Mouse (Mus musculus) adrenal gland, postnatal 25 days (tissue): Measurements from ENCODE around the gene Hoxd13. TPM values are rescaled to one million over a fixed set of nuclear protein-coding genes. Genes with fewer than 3 reads are reported as not detected.

ENCODE experiments used
- DNase-seq: peaks from one replicate; pipeline ENCODE4 v3.0.0; 2021; ENCODE audit warnings: mixed read lengths
- total RNA-seq: library from RNA; stranded (reverse); gene quantifications from 2 replicates; pipeline ENCODE4 v1.2.3, GENCODE M21; 2021

The Hoxd13 gene
- total RNA-seq, 1 experiment from 2014 or later = not detected

GRCm38 (mm10) chr2:74661685-74662084, 6.4 kb upstream of the Hoxd13 start:
- no peak for DNase-seq

GRCm38 (mm10) chr2:74663291-74663925, 4.7 kb upstream of the Hoxd13 start:
- DNase-seq = peak; percentile 55

DNA sequence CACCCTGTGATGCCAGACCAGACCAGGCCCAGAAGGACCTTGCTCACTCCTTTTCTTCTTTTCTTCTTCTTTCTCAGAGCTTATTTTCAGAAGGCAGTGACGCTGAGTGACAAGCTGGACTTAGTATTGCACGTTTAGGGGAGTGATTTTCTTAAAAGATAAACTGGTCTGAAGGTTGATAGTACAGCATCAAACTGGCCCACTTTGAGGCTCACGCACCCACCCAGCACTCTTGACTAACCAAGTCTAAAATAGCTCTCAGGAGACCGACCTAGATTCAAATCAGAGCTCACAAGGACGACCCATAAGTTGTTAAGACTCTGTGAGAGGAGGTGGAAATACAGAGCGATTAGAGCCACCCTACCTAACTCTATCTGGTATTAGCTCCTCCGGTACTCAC, 1.7 kb upstream of the Hoxd13 start:
- DNase-seq = no peak

DNA sequence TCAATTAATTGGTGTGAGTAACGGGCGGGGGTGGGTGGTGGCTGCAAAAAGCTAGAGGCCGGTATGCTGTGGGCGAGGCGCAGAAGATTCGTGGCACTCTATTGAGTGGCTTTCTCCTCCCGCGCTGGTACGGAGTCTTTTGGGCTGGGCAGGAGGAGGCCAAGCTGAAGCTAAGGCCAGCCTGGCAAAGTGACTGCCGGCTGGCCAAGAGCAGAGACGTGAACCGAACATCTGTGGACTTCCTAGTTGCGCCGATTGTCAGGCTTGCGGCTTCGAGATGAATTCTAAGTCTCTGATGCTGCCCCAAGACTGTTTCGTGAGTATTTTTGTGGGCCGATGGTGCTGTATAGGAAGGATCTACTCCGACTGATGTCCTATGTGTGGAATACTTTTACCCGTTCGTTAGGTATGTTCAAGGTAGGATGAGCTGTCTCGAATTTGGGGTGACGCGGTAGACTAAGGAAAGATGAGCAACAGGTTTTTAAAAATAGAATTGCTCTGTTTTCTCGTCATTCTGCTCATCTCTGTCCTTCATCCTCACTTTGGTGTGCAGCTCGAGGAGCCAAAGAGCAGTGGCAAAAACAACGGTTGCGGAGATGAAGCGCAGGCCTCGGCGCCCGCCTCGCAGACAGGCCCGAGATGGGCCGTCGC, 794 bp upstream of the Hoxd13 start:
- no peak for DNase-seq

DNA sequence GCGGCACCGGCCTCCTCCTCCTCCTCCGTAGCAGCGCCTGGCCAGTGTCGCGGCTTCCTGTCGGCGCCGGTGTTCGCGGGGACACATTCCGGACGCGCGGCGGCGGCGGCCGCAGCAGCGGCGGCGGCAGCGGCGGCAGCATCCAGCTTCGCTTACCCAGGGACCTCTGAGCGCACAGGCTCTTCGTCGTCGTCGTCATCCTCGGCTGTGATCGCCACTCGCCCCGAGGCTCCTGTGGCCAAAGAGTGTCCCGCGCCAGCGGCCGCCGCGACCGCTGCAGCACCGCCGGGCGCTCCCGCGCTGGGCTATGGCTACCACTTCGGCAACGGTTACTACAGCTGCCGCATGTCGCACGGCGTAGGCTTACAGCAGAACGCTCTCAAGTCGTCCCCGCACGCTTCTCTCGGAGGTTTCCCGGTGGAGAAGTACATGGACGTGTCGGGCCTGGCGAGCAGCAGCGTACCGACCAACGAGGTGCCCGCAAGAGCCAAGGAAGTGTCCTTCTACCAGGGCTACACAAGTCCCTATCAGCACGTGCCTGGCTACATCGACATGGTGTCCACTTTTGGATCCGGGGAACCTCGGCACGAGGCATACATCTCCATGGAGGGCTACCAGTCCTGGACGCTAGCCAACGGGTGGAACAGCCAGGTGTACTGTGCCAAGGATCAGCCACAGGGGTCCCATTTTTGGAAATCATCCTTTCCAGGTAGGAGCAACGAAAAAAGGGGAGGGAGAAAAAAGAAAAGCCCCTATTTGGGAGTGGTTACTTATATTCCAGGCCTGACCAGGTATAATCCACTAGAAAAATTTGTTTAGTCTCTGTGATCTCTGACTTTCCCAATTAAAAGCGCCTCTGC, 490 bp downstream of the Hoxd13 start:
- no peak for DNase-seq

DNA sequence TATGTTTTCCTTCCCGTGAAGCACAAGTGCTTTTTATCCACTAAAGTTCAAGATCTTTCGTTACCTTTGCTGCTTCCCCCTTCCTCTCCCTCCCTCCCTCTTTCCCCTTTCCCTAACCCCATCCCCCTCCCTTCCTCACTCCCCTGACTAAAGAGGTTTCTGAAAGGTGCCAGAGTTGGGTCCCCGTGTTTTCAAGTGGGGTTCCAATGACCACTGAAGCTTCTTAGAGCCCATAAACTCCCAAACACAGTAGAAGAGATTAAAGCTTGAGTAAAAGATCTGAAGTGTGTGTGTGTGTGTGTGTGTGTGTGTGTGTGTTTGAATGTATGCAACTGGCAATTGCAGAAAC, 1.1 kb downstream of the Hoxd13 start:
- DNase-seq = no peak

DNA sequence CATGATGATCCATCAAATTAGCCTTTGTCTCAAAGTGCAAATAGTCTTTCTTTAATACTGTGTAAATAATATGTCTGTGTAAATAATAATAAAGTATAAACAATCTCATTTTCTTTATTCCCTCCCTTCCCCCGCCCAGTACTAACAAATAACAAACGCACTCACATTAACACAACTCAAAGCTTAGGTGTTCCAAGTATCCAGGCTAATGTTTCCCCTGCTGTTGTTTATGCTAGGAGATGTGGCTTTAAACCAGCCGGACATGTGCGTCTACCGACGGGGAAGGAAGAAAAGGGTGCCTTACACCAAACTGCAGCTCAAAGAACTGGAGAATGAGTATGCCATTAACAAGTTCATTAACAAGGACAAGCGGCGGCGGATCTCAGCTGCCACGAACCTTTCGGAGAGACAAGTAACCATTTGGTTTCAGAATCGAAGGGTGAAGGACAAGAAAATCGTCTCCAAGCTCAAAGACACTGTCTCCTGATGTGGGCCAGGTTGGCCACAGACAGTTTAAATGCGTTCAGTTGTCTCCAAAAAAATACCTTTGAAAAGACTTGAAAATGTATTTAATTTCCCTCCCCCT, 1.6 kb downstream of the Hoxd13 start:
- no peak for DNase-seq

DNA sequence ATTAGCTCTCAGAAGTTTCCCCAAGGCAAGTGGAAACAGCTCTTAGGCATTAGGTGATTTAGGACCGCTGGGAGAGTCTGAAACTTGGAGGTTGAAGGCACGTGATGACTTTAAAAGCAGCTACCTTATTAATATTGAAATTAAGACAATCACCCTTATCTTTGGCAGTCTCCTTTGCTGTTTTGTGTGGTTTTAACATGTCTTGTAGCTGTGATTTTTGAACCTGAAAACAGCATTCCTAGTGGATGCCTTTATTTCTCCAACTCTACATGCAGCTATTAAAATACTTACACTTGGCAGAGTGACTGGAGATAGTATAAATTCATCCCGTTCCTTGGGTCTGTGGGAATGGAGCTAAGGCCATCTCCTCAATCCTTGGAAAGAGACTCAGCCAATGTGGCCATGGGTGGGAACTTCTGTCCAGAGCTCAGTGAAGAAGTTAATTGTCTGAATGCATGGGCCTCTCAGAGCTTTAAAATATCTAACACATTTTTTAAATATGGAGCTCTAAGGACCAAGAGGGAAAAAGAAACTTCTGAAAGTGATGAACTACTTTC, 2.6 kb downstream of the Hoxd13 start:
- no peak for DNase-seq

GRCm38 (mm10) chr2:74671847-74672246, 3.7 kb downstream of the Hoxd13 start:
- no peak for DNase-seq

DNA sequence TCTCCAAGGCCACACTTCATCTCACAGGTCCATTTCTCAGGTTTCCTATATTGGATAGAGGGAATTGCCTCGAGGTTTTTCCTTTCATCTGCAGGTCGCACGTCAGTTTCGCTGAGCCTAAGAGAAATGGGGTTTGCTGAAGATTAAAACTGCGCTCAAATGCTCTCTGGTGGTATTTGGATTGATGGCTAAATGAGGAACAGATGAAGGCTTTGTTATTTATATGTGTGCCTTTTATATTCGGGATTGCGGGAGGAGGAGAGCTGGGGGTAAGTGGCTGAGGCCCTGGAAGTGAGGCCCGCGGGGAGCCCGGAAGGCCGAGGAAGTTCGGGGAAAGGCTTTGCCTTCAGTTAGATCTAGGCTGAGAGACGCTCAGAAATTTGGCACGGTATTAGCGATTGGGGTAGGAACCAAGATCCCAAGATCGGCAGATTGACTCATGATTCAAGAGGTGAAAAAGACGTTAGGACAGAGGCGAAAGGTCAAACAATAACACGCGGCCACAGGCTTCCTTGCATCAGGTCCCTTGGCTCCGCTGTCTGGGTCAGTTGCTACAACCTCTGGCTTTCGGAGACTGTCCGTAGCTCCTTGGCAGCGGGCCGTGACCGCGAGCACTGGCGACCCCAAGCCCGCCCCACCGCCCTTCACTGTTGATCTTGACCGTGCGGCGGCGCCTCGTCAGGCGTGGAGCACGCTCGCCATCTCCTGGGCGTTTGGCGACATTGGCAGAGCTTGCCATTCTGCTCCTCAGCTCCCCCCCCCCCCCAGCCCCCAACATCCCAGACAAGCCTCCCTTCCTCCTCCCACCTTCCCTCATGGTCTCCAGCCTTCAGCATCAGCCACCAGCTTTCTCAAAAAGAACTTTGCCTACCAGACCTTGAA, 4.6 kb downstream of the Hoxd13 start:
- DNase-seq = peak; percentile 55

DNA sequence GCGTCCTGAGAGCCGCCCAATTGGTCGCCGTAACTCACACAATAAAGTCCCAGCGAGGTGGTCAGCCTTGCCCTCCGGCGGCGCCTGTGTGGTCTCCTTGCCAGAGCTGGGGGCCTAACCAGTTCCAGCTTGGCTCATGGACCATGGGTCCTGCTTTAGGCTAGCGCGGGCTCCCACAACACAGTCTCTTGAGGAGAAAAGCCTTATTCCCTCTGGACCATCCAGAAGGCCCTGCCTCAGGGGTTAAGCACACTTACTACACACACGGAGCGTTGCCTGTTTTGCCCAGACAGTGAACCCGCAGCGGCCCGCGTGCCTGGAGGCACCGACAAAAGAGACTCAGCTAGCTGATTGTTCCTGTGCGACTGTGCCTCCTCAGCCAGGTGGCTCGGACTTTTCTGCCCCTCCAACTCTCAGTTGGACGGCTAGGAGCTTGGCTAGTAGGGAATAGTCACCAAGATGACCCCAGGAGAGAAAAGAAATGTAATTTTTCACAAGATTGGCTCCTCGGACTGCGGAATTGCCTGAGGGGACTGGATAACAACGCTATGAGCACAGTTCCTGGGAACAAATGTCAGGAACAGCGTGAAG, 5.8 kb downstream of the Hoxd13 start:
- DNase-seq = no peak

DNA sequence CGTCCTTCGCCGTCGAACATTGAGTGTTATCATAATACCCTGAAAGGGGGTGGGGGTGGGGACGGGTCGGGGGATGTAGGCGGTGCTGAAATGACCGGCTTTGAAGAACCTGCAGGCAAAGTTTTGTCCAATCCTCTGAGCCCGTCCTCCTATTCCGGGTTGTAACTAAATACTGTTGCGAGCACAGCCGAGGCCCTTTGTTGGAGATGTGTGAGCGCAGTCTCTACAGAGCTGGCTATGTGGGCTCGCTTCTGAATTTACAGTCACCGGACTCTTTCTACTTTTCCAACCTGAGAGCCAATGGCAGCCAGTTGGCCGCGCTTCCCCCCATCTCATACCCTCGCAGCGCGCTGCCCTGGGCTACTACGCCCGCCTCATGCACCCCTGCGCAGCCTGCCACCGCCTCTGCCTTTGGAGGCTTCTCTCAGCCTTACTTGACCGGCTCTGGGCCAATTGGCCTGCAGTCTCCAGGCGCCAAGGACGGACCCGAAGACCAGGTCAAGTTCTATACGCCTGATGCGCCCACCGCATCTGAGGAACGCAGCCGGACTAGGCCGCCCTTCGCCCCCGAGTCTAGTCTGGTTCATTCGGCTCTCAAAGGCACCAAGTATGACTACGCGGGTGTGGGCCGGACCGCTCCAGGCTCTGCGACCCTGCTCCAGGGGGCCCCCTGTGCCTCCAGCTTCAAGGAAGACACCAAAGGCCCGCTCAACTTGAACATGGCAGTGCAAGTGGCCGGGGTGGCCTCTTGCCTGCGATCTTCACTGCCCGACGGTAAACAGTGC, 7.0 kb downstream of the Hoxd13 start, which contains the start of gene Hoxd12:
Gene Hoxd12, plus strand, starts transcription at position 133 of the 785 bp plus-strand sequence.
- no peak for DNase-seq

- DNase-seq = no peak
Measured at GRCm38 (mm10) chr2:74675666-74676282, 7.7 kb downstream of the Hoxd13 start.

DNA sequence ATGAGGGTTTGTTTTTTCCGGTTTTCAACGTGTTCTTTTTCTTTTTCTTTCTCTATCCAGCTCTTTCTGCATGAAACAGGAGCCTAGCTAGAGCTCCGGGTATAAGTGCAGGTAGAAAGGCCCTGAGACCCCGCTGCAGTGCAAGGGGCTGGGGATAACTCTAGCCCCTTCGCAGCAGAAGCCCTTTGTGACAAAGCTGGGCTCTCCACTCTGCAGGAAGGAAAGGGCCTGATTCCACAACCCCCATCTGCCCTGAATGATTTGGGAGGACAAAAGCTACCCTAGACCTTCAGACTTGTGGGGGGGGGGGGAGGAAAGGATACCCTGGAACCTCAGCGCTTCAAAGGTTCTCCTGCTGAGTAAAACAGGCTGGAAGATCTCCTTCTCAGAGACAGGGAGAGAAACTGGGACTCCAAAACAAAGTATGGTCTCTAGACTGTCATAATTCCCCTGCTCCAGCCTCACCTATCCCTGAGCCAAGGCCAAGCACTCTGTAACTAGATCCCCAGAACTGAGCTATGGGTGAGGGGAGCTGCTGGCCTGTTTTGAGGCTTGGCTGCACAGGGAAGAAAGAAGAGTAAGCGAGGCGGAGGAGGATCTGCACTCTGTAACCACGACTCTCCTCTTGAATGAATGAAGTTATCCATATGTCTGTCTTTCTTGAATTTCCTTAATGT, 8.4 kb downstream of the Hoxd13 start:
- no peak for DNase-seq

DNA sequence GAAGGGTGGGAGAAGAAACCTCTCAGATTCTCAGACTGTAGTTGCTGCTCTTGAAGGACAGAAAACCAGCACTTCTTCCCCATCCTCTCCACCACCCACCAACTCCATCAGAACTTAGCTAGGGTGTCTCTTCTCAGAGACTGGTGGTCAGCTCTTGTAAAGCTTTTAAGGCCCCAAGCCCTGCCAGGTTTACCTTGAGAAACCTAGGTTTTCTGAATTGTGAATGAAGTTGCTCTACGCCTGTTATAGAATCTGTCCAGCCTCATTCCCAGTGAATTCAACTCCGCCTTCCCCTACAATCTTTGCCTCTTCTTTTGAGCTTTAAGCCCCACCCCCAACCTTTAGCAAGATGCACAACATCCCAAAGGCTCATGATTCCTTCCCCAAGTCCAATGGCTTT, 9.0 kb downstream of the Hoxd13 start:
- no peak for DNase-seq

DNA sequence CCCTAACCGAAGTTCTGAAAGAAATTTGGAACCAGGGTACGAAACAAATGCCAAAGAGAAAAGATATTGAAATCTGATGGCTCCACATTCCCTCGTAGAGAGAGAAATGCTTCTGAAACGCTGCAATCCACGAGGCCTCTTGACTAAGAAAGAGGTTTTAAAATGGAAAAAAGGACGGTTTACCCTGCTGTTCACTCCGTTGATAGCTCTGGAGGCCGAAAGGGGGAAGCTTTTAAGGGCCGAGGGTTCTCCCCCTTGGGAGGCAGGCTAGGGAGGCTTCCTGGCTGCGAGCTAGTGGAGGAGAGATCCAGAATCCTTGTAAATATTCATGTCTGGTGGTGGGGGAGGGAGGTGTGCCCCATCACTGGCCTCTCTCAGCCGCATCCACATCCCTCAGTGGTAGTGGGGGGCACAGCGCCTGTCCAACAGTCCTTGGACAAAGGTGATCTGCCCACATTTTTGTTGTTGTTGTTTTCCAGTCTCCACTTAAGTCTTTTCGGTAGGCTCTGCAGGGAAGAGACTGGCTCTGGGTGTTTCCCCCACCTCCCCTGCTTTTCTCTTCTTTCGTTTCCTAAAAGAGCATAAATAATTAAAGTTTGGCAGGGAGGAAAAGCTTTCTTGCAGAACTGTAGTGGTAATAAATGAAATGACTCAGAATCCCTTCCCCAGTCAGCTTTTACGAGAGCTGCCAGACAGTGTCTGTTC, 10.9 kb downstream of the Hoxd13 start, which contains the start of gene Hoxd11:
Gene Hoxd11, plus strand, starts transcription at position 667 of the 705 bp plus-strand sequence.
- DNase-seq = no peak

- no peak for DNase-seq
Measured at GRCm38 (mm10) chr2:74679596-74679971, 11.5 kb downstream of the Hoxd13 start.

GRCm38 (mm10) chr2:74679980-74680379, 11.9 kb downstream of the Hoxd13 start:
- DNase-seq = no peak
